Mouse (Mus musculus): ENCODE results near the gene Ifitm5. TPM values are rescaled to one million over a fixed set of nuclear protein-coding genes. Genes with fewer than 3 reads are reported as not detected.

Gene Ifitm5
- polyA plus RNA-seq, 1 experiment from 2014 or later, result 2.4 TPM

- Histone ChIP-seq H3K36me3 (peaks cover 38% of the 10 kb centered on the region), H3K4me3 (replicated peaks) (no peak overlapping the region), H3K27me3 (replicated peaks) (no peaks in the 10 kb centered on the region), H3K4me2 (replicated peaks) (no peak overlapping the region), H3K4me1 (replicated peaks) (peaks cover 35% of the 10 kb centered on the region), H3K9ac (no peak overlapping the region), H3K9me3 (no peaks in the 10 kb centered on the region), H3K27ac (no peak overlapping the region)
- no peak for ATAC-seq
- 76% methylated on average over 8 of the region's 8 CpGs for WGBS
Measured at GRCm38 (mm10) chr7:140948161-140948560, 1.9 kb downstream of the Ifitm5 start.

DNA sequence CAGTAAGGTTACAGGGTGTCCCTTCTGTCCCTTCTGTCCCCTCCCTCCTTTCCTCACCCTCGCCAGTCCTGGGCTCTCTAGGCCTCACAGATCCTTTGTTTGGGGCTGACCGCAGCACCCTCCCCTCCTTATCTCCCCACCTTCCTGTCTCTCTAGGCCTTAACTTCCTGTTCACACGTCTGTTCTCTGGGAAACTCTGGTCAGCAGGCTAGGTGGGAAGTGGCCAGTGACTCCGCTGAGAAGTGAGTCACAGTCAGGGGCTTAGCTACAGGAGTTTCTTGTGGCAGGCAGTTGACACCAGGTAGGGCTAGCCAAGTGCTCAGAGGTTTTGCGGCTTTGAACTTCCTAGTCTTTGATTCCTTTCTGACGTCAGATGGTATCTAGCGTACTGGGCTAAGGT is 3.1 kb downstream of the Ifitm5 start:
- Histone ChIP-seq H3K27me3 (replicated peaks) (no peaks in the 10 kb centered on the region), H3K9ac (no peak overlapping the region), H3K4me1 (replicated peaks) (peaks cover 37% of the 10 kb centered on the region), H3K9me3 (no peaks in the 10 kb centered on the region), H3K27ac (peak overlapping the region; percentile 18; the same call in 1 of the 2 replicates), H3K4me3 (replicated peaks) (no peak overlapping the region), H3K36me3 (peaks cover 35% of the 10 kb centered on the region), H3K4me2 (replicated peaks) (no peak overlapping the region)
- ATAC-seq, result no peak
- 50% methylated on average over 7 of the region's 7 CpGs for WGBS

DNA sequence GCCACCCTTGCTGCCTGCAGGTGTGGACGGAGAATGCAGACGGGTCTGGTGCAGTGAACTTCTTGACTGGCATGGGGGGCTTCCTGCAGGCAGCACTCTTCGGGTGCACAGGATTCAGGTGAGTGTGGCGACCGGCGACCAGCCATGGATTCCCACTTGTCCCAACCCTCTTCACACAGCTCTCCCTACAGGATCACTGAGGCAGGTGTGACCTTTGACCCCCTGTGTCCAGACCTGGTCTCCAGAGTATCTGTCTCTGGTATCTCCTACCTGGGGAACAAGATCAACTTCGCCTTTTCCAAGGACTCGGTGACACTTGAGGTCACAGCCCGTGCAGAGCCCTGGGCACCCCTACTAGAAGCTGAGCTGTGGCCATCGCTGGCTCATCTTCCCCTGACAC is 3.8 kb downstream of the Ifitm5 start:
- H3K9ac ChIP-seq, result no peak overlapping the region
- WGBS, result 89% methylated on average over 10 of the region's 10 CpGs
- H3K36me3 ChIP-seq, result peaks cover 35% of the 10 kb centered on the region
- peaks cover 31% of the 10 kb centered on the region for H3K4me1 ChIP-seq (replicated peaks)
- H3K27me3 ChIP-seq (replicated peaks), result no peaks in the 10 kb centered on the region
- no peaks in the 10 kb centered on the region for H3K9me3 ChIP-seq
- H3K4me2 ChIP-seq (replicated peaks), result no peak overlapping the region
- no peak overlapping the region for H3K27ac ChIP-seq
- no peak overlapping the region for H3K4me3 ChIP-seq (replicated peaks)
- ATAC-seq, result no peak

DNA sequence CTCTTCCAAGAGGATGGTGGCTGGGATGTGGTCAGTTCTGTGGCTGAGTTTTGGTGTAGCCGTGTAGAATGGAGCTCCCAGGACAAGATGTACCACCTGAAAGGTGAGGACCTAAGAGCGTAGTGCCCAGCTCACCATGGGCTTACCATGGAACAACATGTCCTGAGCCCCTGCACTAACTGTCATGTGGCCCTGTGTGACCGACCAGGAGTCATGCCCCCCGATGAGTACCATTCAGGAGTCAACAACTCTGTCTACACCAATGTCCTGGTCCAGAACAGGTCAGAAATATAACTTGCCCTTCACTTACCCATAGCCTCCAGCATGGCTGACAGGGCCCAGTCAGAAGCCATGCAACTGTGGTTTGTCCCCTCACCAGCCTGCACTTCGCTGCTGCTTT is 4.8 kb downstream of the Ifitm5 start:
- no peak overlapping the region for H3K9ac ChIP-seq

GRCm38 (mm10) chr7:140944236-140944635 is 5.9 kb downstream of the Ifitm5 start:
- WGBS, result 90% methylated on average over 7 of the region's 7 CpGs
- Histone ChIP-seq H3K27me3 (replicated peaks) (no peaks in the 10 kb centered on the region), H3K36me3 (peaks cover 35% of the 10 kb centered on the region), H3K9ac (no peak overlapping the region), H3K27ac (no peak overlapping the region), H3K4me3 (replicated peaks) (no peak overlapping the region), H3K4me2 (replicated peaks) (no peak overlapping the region), H3K4me1 (replicated peaks) (peaks cover 28% of the 10 kb centered on the region), H3K9me3 (no peaks in the 10 kb centered on the region)
- ATAC-seq, result no peak

More for the DNA sequence above, 4.8 kb downstream of the Ifitm5 start:
- no peak overlapping the region for H3K4me3 ChIP-seq (replicated peaks)
- peaks cover 24% of the 10 kb centered on the region for H3K4me1 ChIP-seq (replicated peaks)
- no peak overlapping the region for H3K27ac ChIP-seq
- 96% methylated on average over 5 of the region's 5 CpGs for WGBS
- no peak overlapping the region for H3K4me2 ChIP-seq (replicated peaks)
- H3K27me3 ChIP-seq (replicated peaks), result no peaks in the 10 kb centered on the region
- H3K36me3 ChIP-seq, result peaks cover 35% of the 10 kb centered on the region
- no peaks in the 10 kb centered on the region for H3K9me3 ChIP-seq
- ATAC-seq, result no peak

- Histone ChIP-seq H3K36me3 (peaks cover 31% of the 10 kb centered on the region), H3K27ac (peak overlapping the region; percentile 84; the same call in 1 of the 2 replicates), H3K4me2 (replicated peaks) (peak overlapping the region; percentile 66; the same call in 1 of the 2 replicates), H3K4me3 (replicated peaks) (no peak overlapping the region), H3K4me1 (replicated peaks) (peaks cover 32% of the 10 kb centered on the region), H3K9me3 (no peaks in the 10 kb centered on the region), H3K27me3 (replicated peaks) (no peaks in the 10 kb centered on the region), H3K9ac (0 out of 2 replicates have a peak overlapping the region, but pooled peaks have one; percentile 20)
- no peak for ATAC-seq
- 61% methylated on average over 4 of the region's 4 CpGs for WGBS
Measured at GRCm38 (mm10) chr7:140943356-140943755, 6.7 kb downstream of the Ifitm5 start.

DNA sequence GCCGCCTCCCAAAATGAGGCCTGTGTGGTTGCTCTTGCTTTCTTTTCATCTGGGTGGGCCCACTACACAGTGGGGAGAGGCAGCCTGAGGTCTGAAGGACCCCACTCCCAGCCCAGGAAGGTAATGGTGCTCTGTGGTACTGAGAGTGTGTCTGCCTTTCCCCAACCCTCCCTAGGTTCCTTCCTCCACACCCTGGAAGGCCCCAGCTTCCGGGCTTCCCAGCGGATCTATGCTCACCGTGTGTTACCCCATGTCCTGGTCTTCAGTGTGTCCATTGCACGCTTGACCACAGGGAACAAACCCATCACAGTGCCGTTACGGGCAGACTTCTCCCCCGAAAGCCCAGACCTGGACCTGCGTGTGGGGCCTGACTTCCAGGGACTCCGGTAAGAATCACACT is 7.3 kb downstream of the Ifitm5 start:
- peak overlapping the region; percentile 84 for H3K27ac ChIP-seq
- H3K27me3 ChIP-seq (replicated peaks), result no peaks in the 10 kb centered on the region
- peaks cover 32% of the 10 kb centered on the region for H3K4me1 ChIP-seq (replicated peaks)
- H3K4me3 ChIP-seq (replicated peaks), result no peak overlapping the region
- no peak for ATAC-seq
- H3K9me3 ChIP-seq, result no peaks in the 10 kb centered on the region
- 91% methylated on average over 10 of the region's 10 CpGs for WGBS
- H3K36me3 ChIP-seq, result peaks cover 25% of the 10 kb centered on the region
- peak overlapping the region; percentile 66 for H3K4me2 ChIP-seq (replicated peaks)
- 0 out of 2 replicates have a peak overlapping the region, but pooled peaks have one; percentile 20 for H3K9ac ChIP-seq

DNA sequence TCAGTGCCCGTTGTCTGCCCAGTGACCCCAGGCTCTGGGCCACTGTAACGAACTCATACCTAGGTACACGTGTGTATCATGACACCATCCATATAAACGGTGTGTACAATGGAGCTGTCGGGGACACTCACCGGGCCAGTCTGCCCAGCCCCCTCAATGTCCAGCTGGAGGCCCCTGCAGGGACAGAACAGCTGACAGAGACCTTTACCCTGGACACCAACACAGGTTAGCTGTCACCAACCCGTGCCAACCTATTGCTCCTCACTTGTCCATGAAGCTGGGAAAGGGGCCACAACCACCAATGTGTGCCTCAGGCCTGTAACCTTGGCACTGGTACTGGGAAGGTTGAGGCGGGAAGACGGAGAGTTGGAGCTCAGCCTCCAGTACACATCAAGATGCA is 7.8 kb downstream of the Ifitm5 start:
- ATAC-seq, result no peak
- no peaks in the 10 kb centered on the region for H3K27me3 ChIP-seq (replicated peaks)
- 42% methylated on average over 9 of the region's 9 CpGs for WGBS

DNA sequence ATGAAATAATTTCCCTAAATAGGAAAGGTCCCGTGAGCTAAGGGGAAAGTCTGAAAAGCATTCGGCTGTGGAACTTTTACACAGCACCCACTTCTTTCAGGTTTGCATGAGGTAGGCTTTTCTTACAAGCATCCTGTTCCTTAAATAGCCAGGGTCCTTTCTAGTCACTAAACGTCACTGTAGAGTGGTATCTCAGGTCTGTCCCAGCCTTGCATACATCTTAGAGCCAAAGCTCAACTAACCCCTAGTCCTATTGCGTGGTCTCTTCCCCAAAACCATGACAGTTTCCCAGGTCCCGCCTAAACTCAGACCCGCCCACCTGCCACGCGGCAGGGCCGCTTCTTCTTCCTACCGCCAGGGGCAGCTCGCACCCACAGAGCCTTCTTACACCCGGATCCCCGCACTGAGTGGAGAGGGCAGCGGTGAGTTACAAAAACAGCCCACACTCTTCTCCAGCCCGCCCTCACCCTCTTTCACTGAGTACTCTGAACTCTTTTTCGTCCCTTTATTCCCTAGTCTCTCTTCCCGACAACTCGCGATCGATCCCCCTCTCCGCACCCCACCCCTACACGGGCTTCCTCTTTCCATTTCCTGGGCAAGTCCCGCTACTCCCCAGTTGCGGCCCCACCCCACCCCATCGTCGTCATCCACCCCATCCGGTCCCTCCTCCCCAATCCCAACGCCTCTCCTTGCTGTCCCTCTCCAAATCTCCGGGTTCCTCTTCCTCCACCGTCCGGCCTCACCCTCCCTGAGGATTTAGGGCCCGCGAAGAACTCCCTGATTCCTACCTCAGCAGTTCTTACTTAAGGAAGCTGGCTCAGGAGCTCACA is 8.7 kb downstream of the Ifitm5 start, which contains the start of gene Pgghg:
Gene Pgghg, plus strand, starts transcription at position 170 of the 830 bp plus-strand sequence.
- Histone ChIP-seq H3K36me3 (peaks cover 15% of the 10 kb centered on the region), H3K4me2 (replicated peaks) (peak within 1 kb of the TSS; percentile 66), H3K27ac (peak within 1 kb of the TSS; percentile 84), H3K9me3 (no peaks in the 10 kb centered on the region), H3K4me1 (replicated peaks) (peaks cover 32% of the 10 kb centered on the region), H3K9ac (peak within 1 kb of the TSS; percentile 70), H3K27me3 (replicated peaks) (no peaks in the 10 kb centered on the region), H3K4me3 (replicated peaks) (peak within 1 kb of the TSS; percentile 54)
- peak; percentile 89 for ATAC-seq
- WGBS, result 2% methylated on average over 33 of the region's 33 CpGs

More for the DNA sequence above, 7.8 kb downstream of the Ifitm5 start:
- Histone ChIP-seq H3K4me2 (replicated peaks) (peak overlapping the region; percentile 66), H3K9ac (peak overlapping the region; percentile 70), H3K4me1 (replicated peaks) (peaks cover 32% of the 10 kb centered on the region), H3K4me3 (replicated peaks) (peak overlapping the region; percentile 54), H3K36me3 (peaks cover 20% of the 10 kb centered on the region), H3K9me3 (no peaks in the 10 kb centered on the region), H3K27ac (peak overlapping the region; percentile 84)

DNA sequence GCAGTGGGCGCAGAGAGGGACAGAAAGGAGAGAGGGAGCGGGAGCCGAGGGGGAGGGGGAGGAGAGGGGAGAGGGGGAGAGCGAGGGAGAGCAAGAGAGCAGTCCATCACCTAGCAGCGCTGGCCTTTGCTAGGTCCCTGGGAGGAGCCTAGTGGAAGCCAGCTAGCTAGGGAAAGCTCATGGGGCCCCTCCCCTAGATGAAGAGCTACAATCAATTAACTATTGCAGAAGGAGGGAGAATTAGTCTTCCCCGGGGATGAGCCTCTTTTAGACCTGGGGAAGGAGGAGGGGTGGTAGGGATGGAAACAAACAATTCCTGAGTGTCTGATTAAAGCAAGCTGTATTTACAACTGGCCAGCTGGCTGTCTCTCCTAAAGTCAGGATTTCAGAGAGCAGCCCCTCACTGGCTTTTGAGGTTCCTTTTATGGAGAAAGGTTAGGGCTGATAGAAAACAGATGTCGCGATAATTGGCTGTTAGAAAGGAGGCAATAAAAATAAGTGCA is 10.4 kb downstream of the Ifitm5 start:
- H3K4me3 ChIP-seq (replicated peaks), result no peak overlapping the region
- H3K27ac ChIP-seq, result peak overlapping the region; percentile 42
- no peaks in the 10 kb centered on the region for H3K36me3 ChIP-seq
- H3K4me1 ChIP-seq (replicated peaks), result peaks cover 32% of the 10 kb centered on the region
- no peaks in the 10 kb centered on the region for H3K27me3 ChIP-seq (replicated peaks)
- H3K4me2 ChIP-seq (replicated peaks), result peak overlapping the region; percentile 41
- no peaks in the 10 kb centered on the region for H3K9me3 ChIP-seq
- WGBS, result 15% methylated on average over 8 of the region's 8 CpGs
- peak; percentile 62 for ATAC-seq
- 0 out of 2 replicates have a peak overlapping the region, but pooled peaks have one; percentile 6 for H3K9ac ChIP-seq

- Histone ChIP-seq H3K4me1 (replicated peaks) (peaks cover 33% of the 10 kb centered on the region), H3K36me3 (no peaks in the 10 kb centered on the region), H3K9ac (no peak overlapping the region), H3K27ac (peak overlapping the region; percentile 42; the same call in 1 of the 2 replicates), H3K4me3 (replicated peaks) (no peak overlapping the region), H3K9me3 (no peaks in the 10 kb centered on the region), H3K4me2 (replicated peaks) (no peak overlapping the region), H3K27me3 (replicated peaks) (no peaks in the 10 kb centered on the region)
- 43% methylated on average over 2 of the region's 2 CpGs for WGBS
- ATAC-seq, result no peak
Measured at GRCm38 (mm10) chr7:140938896-140939295, 11.2 kb downstream of the Ifitm5 start.

GRCm38 (mm10) chr7:140938436-140938835 is 11.7 kb downstream of the Ifitm5 start:
- Histone ChIP-seq H3K27ac (no peak overlapping the region), H3K36me3 (no peaks in the 10 kb centered on the region), H3K4me2 (replicated peaks) (no peak overlapping the region), H3K4me1 (replicated peaks) (peaks cover 30% of the 10 kb centered on the region), H3K9me3 (no peaks in the 10 kb centered on the region), H3K9ac (no peak overlapping the region), H3K27me3 (replicated peaks) (no peaks in the 10 kb centered on the region), H3K4me3 (replicated peaks) (no peak overlapping the region)
- WGBS, result 46% methylated on average over 3 of the region's 3 CpGs
- no peak for ATAC-seq

Data from intestine, embryonic 15.5 days (tissue).